Mouse (Mus musculus) olfactory bulb, adult 2 months (tissue): ENCODE data around the gene Dazap1. TPM values are rescaled to one million over a fixed set of nuclear protein-coding genes. Genes with fewer than 3 reads are reported as not detected.

ENCODE experiments used
- H3K27ac ChIP-seq: fragments of 200-500 bp; 2 replicates; pipeline ENCODE4 v1.5.1; 2012; ENCODE audit warnings: low read depth, low read length; ENCODE audit not compliant: insufficient read depth
- H3K4me1 ChIP-seq: fragments of 200-500 bp; 2 replicates; pipeline ENCODE4 v1.6.1; 2012; ENCODE audit warnings: low read length; ENCODE audit not compliant: control insufficient read depth, insufficient read depth
- H3K4me3 ChIP-seq: fragments of 200-500 bp; 2 replicates; pipeline ENCODE4 v1.5.1; 2012; ENCODE audit warnings: mild to moderate bottlenecking, low read depth, low read length, moderate library complexity; ENCODE audit not compliant: insufficient read depth
- CTCF ChIP-seq: fragments of 200-500 bp; IDR thresholded peaks from 2 replicates; pipeline ENCODE4 v1.5.1; 2012; ENCODE audit warnings: low read depth, mild to moderate bottlenecking, low read length, moderate library complexity; ENCODE audit not compliant: insufficient read depth
- POLR2A ChIP-seq: fragments of 200-500 bp; IDR thresholded peaks from 2 replicates; pipeline ENCODE4 v1.6.1; 2012; ENCODE audit warnings: mild to moderate bottlenecking, low read depth, low read length, moderate library complexity; ENCODE audit not compliant: insufficient read depth
- WGBS: fragments of 180-500 bp; shearing (Covaris S2); methylation state at CpG from one replicate; pipeline ENCODE4 v1.1.7; 2018; 5-methylcytosine and 5-hydroxymethylcytosine counted together
- polyA plus RNA-seq: library from polyadenylated mRNA; stranded (reverse); fragments of >200 nt; gene quantifications from 2 replicates; pipeline ENCODE4 v1.2.4, GENCODE M21; 2012; ENCODE audit warnings: low replicate concordance; ENCODE audit not compliant: missing spikeins, insufficient read depth, insufficient read length

Dazap1 gene
- polyA plus RNA-seq, 1 experiment = not detected

DNA sequence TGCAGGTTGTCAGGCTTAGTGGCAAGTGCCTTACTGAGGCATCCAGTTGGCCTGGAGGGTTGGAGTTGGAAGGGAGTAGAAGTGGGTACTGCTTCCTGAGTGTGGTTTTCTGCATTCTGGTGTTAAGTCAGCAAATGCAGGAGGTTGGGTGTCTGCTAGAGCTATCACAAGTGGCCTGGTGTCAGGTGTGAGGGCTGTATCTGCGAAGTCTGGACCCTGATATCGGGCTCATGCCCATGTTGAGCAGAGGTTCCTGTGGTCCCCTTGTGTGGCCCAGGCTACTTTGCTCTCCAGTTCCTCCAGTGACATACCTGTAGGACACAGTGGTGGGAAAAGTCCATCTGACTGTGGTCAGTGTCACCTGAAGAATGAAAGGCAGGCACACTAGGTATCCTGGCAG is 8.8 kb downstream of the Dazap1 start:
- WGBS = 90% methylated on average over 2 of the region's 2 CpGs
- no peak overlapping the region for H3K27ac ChIP-seq
- no peak overlapping the region for H3K4me3 ChIP-seq
- no peak for TF ChIP-seq POLR2A
- TF ChIP-seq CTCF = no peak
- peaks cover 55% of the 10 kb centered on the region for H3K4me1 ChIP-seq

DNA sequence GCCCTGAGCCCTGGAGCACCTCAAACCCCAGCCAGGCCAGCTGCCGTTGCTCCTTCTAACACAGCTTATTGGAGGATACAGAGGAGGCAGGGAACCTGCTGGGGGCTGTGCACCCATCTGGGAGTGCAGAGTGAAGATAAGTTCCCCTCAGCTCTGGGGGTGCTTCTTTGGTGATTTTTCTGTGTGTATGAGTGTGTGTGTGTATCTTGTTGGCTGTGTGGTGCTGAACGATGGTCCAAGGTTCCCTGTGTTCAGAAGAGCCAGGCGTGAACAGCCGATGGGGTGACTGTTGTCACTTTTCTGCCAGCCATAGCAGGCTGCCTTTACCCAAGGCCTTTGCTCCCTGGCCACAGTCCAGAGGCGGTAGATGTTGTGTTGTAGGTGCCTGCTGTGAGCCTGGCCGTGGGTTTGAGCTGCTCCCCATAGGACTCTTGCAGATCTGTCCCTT is 9.5 kb downstream of the Dazap1 start:
- H3K4me3 ChIP-seq = no peak overlapping the region
- 33% methylated on average over 6 of the region's 6 CpGs for WGBS
- TF ChIP-seq CTCF (no peak), POLR2A (no peak)
- H3K4me1 ChIP-seq = peaks cover 55% of the 10 kb centered on the region
- H3K27ac ChIP-seq = no peak overlapping the region

- 67% methylated on average over 5 of the region's 5 CpGs for WGBS
- Histone ChIP-seq H3K27ac (no peak overlapping the region), H3K4me1 (peaks cover 52% of the 10 kb centered on the region), H3K4me3 (no peak overlapping the region)
- TF ChIP-seq POLR2A = no peak
- no peak for TF ChIP-seq CTCF
Measured at GRCm38 (mm10) chr10:80271186-80271843, 10.0 kb downstream of the Dazap1 start.

DNA sequence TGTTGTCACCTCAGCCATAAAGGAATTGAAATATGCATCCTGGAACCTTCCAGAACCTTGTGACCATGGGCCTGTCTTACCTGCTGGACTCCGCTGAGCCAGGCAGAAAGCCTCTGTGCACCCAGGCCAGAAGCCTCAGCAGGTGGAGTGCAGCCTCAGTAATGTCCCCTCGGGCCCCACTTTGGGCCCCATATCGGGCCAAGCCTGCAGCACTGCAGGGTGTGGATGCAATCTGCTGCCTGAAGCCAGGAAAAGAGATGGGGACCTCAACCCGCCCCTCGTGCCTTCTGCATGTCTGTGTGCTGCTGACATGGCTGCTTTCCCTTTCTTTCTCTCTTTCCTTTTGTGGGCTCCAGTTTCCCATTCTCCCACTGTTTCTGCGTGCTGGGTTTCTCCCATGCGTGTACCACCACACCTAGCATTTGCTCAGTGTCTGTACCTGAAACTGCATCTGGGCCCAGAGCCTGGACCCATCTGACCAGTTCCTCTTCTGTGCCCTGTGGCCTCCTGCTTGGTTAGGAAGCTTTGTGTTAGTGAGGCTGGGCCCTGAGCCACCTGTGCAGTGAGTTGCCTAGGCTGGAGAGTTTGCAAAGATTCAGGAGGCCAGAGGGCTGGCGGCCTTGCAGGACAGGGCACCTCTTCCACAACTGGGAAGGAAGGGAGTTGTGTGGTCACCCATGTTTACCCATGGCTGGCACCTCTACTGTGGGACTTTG is 10.7 kb downstream of the Dazap1 start:
- no peak for TF ChIP-seq POLR2A
- TF ChIP-seq CTCF = no peak
- Histone ChIP-seq H3K4me3 (no peak overlapping the region), H3K27ac (no peak overlapping the region), H3K4me1 (peaks cover 49% of the 10 kb centered on the region)
- 79% methylated on average over 8 of the region's 8 CpGs for WGBS

- Histone ChIP-seq H3K4me1 (peaks cover 36% of the 10 kb centered on the region), H3K4me3 (no peak overlapping the region), H3K27ac (no peak overlapping the region)
- WGBS = 84% methylated on average over 3 of the region's 3 CpGs
- TF ChIP-seq POLR2A (no peak), CTCF (no peak)
Measured at GRCm38 (mm10) chr10:80273847-80274246, 12.6 kb downstream of the Dazap1 start.

- Histone ChIP-seq H3K27ac (no peak overlapping the region), H3K4me3 (no peak overlapping the region), H3K4me1 (peaks cover 34% of the 10 kb centered on the region)
- TF ChIP-seq POLR2A (no peak), CTCF (no peak)
- 77% methylated on average over 5 of the region's 5 CpGs for WGBS
Measured at GRCm38 (mm10) chr10:80276238-80276637, 15.0 kb downstream of the Dazap1 start.

- TF ChIP-seq CTCF (no peak), POLR2A (no peak)
- H3K4me1 ChIP-seq = peaks cover 32% of the 10 kb centered on the region
- 92% methylated on average over 9 of the region's 9 CpGs for WGBS
- H3K4me3 ChIP-seq = no peak overlapping the region
- no peak overlapping the region for H3K27ac ChIP-seq
Measured at GRCm38 (mm10) chr10:80278390-80278789, 17.1 kb downstream of the Dazap1 start.

- 90% methylated on average over 12 of the region's 12 CpGs for WGBS
- H3K4me1 ChIP-seq = peaks cover 24% of the 10 kb centered on the region
- H3K27ac ChIP-seq = no peak overlapping the region
- no peak for TF ChIP-seq POLR2A
- TF ChIP-seq CTCF = no peak
- H3K4me3 ChIP-seq = no peak overlapping the region
Measured at GRCm38 (mm10) chr10:80279273-80279672, 18.0 kb downstream of the Dazap1 start.

- no peak overlapping the region for H3K27ac ChIP-seq
- TF ChIP-seq CTCF = no peak
- no peak for TF ChIP-seq POLR2A
- WGBS = 71% methylated on average over 7 of the region's 7 CpGs
- H3K4me3 ChIP-seq = no peak overlapping the region
- peaks cover 24% of the 10 kb centered on the region for H3K4me1 ChIP-seq
Measured at GRCm38 (mm10) chr10:80281304-80281703, 20.0 kb downstream of the Dazap1 start.

DNA sequence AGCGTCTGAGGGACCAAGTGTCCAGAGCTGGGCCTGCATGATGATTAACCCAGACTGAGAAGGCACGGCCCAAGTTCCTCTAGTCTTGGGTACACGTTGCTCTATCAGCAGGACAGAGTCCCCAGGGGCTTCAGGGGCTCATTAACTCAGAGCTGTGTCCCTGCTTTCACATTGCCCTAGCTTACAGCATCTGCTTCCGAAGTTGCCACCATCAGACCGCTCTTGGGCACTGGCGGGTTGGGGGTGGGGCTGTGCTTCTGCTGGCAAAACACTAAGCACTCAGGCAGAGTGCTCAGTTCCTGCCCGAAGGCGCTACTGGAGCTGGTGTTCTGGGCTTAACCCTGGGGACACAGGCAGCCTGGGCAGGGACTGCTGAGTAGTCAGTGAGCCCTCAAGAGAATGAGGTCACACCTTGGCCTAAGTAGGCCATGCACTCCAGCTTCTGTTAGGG is 20.7 kb downstream of the Dazap1 start:
- 44% methylated on average over 8 of the region's 8 CpGs for WGBS
- Histone ChIP-seq H3K4me3 (no peak overlapping the region), H3K4me1 (peaks cover 24% of the 10 kb centered on the region), H3K27ac (no peak overlapping the region)
- no peak for TF ChIP-seq POLR2A
- no peak for TF ChIP-seq CTCF
